Mouse (Mus musculus) stomach, embryonic 15.5 days (tissue): Measurements from ENCODE around the gene Snapc4. TPM values are rescaled to one million over a fixed set of nuclear protein-coding genes. Genes with fewer than 3 reads are reported as not detected.
A peak's percentile ranks its signal among the peaks of the same experiment; 100 is the strongest.

Experiments used
- ATAC-seq: fragments of 200-750 bp; cut with Nextera tagmentation; 2 replicates; pipeline ENCODE4 v1.8.0; 2017; ENCODE audit warnings: low read depth, moderate number of reproducible peaks, moderate TSS enrichment; ENCODE audit not compliant: insufficient read depth, low FRiP score
- H3K27ac ChIP-seq: fragments of 300-500 bp; sonication (generic); 2 replicates; pipeline ENCODE4 v1.5.1; 2015; ENCODE audit warnings: mild to moderate bottlenecking, inconsistent platforms
- H3K27me3 ChIP-seq: fragments of 300-500 bp; sonication (generic); replicated peaks from 2 replicates; pipeline ENCODE4 v1.6.1; 2015; ENCODE audit warnings: inconsistent platforms
- H3K36me3 ChIP-seq: fragments of 300-500 bp; sonication (generic); 2 replicates; pipeline ENCODE4 v1.6.1; 2015; ENCODE audit warnings: inconsistent platforms
- H3K4me1 ChIP-seq: fragments of 300-500 bp; sonication (generic); 2 replicates; pipeline ENCODE4 v1.6.1; 2015; ENCODE audit warnings: inconsistent platforms
- H3K4me2 ChIP-seq: fragments of 300-500 bp; sonication (generic); 2 replicates; pipeline ENCODE4 v1.6.1; 2015; ENCODE audit warnings: mild to moderate bottlenecking, inconsistent platforms
- H3K4me3 ChIP-seq: fragments of 300-500 bp; sonication (generic); replicated peaks from 2 replicates; pipeline ENCODE4 v1.5.1; 2015; ENCODE audit warnings: inconsistent platforms
- H3K9ac ChIP-seq: fragments of 300-500 bp; sonication (generic); 2 replicates; pipeline ENCODE4 v1.6.1; 2015; ENCODE audit warnings: inconsistent platforms
- H3K9me3 ChIP-seq: fragments of 300-500 bp; sonication (generic); 2 replicates; pipeline ENCODE4 v1.6.1; 2016; ENCODE audit warnings: inconsistent platforms
- WGBS: fragments of 180-500 bp; shearing (Covaris S2); methylation state at CpG from one replicate; pipeline ENCODE4 v1.1.7; 2015; 5-methylcytosine and 5-hydroxymethylcytosine counted together
- polyA plus RNA-seq: library from polyadenylated mRNA; unstranded; fragments of >200 nt; fragmentation: Nextera tagmentation; extraction: Ambion mirVana; gene quantifications from 2 replicates; pipeline ENCODE4 v1.2.1, GENCODE M21; 2015

Gene Snapc4
- polyA plus RNA-seq, 1 experiment from 2014 or later, result 23.5 TPM

DNA sequence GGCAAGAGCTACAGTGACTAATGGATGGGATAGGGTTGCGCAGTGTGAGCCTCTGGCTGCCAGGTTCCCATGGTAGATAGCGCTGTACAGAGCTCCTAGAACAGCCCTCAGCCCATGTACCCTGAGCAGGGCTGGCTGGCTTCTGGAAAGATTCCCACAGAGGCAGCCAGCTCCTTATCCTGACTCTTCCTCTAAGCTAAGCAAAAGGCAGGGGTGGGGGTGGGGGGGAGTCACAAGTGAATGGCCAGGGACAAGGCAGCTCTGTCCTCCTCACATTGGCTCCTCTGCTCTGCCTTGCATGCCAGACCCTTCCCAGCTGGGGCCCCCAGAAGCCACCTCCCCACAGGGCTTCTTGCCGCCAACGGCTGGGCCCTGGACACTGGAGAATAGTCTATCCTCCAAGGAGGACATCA is 50.4 kb downstream of the Snapc4 start:
- H3K4me3 ChIP-seq, result no peak overlapping the region
- H3K27me3 ChIP-seq, result no peaks in the 10 kb centered on the region
- H3K4me1 ChIP-seq, result no peaks in the 10 kb centered on the region
- no peak overlapping the region for H3K27ac ChIP-seq
- no peak for ATAC-seq
- no peak overlapping the region for H3K9ac ChIP-seq
- 90% methylated on average over 4 of the region's 4 CpGs for WGBS
- H3K4me2 ChIP-seq, result no peak overlapping the region
- H3K9me3 ChIP-seq, result no peaks in the 10 kb centered on the region
- peaks cover 27% of the 10 kb centered on the region for H3K36me3 ChIP-seq

DNA sequence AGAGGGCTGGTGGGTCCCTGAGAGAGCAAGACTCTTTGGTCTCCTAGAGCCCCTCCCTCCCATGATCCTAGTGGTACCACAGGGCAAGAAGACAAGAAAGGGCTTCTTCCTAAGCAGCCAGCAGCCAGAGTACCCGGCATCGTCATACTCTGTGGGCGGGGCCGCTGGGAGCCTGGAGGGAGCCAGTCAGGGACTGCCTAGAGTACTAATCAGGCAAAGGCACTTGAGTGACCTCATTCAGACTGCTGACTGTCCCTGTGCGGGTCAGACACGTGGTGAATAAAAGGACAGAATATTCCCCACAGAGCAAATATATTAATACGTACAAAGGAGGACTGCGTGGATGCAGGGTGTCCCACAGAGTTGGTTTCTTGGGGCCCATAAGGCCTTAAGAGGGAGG is 51.1 kb downstream of the Snapc4 start:
- Histone ChIP-seq H3K27ac (no peak overlapping the region), H3K4me3 (no peak overlapping the region), H3K9ac (no peak overlapping the region), H3K27me3 (no peaks in the 10 kb centered on the region), H3K36me3 (peaks cover 28% of the 10 kb centered on the region), H3K9me3 (no peaks in the 10 kb centered on the region), H3K4me2 (no peak overlapping the region), H3K4me1 (no peaks in the 10 kb centered on the region)
- ATAC-seq, result no peak; the same call in 1 of the 2 replicates
- 74% methylated on average over 8 of the region's 8 CpGs for WGBS

DNA sequence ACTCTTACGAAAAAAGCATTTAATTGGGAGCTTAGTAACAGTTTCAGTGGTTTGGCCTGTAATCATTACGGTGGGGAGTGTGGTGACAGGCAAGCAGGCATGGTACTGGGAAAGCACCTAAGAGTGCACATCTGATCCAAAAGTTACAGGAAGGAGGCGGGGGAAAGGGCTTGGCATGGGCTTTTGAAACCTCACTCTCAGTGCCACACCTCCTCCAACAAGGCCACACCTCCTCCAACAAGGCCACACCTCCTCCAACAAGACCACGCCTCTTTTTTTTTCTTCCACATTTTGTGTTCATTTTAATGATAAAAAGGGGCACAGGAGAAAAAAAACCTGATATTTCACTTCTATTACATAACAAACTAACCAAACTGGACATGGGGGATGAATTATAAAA is 52.6 kb downstream of the Snapc4 start:
- Histone ChIP-seq H3K4me2 (no peak overlapping the region), H3K9ac (no peak overlapping the region), H3K9me3 (no peaks in the 10 kb centered on the region), H3K27me3 (no peaks in the 10 kb centered on the region), H3K36me3 (peaks cover 28% of the 10 kb centered on the region), H3K27ac (no peak overlapping the region), H3K4me1 (no peaks in the 10 kb centered on the region), H3K4me3 (no peak overlapping the region)
- no peak for ATAC-seq
- WGBS, result 83% methylated on average over 4 of the region's 4 CpGs

DNA sequence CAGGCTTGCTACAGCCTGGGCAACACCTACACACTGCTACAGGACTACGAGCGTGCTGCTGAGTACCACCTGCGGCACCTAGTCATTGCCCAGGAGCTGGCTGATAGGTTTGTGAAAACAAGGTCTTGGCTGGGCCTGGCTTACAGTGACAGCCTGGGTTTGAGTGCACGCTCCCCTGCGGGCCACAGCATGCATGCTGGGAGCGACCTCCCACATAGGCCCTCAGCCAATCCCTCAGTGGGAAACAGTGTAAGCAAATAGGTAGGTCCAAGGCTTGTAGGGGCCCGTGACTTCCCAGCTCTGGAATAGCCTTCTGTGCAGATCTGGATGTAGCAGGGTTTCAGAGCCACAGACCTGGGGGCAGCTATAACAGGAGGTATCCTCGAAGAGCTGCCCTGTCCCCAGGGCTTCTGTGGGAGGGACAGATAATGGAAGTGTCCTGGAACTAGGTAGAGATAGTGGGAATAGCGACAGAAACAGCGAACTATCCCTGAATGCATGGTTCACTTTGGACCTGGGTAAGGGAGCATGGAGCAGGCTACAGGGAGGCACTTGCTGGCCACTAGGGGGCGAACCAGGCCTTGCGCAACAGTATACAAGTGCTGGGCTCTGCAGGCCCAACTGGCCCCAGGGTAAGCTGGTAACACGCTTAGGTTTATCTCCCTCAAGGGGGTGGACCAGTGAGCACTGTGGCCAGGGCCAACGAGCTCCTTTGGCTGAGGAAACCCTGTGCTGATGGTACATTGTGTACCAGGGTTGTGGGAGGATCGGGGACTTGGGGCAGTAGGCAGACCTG is 54.9 kb downstream of the Snapc4 start:
- Histone ChIP-seq H3K9me3 (no peaks in the 10 kb centered on the region), H3K27ac (no peak overlapping the region), H3K4me1 (no peaks in the 10 kb centered on the region), H3K36me3 (peaks cover 23% of the 10 kb centered on the region), H3K4me3 (no peak overlapping the region), H3K9ac (no peak overlapping the region), H3K4me2 (no peak overlapping the region), H3K27me3 (no peaks in the 10 kb centered on the region)
- WGBS, result 64% methylated on average over 15 of the region's 15 CpGs
- ATAC-seq, result peak; percentile 82

DNA sequence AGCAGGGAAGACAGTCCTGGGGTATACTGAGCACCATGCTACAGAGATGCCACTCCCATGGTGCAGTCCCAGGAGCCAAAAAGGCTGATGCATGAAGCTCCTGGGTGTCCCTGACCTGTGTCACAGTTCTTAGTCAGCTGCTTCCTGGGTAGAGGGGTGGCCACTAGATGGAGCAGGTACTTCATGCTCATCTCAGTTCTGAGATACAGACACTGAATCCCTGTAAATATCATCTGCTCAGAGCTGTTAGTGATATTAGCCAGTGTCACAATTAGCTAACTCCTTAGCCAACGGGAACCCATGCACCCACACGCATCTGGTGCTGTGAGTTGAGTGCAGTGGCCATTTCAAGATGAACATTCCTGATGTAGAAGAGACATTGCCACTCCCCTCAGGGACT is 55.5 kb downstream of the Snapc4 start:
- H3K27ac ChIP-seq, result no peak overlapping the region
- ATAC-seq, result no peak
- no peaks in the 10 kb centered on the region for H3K4me1 ChIP-seq

DNA sequence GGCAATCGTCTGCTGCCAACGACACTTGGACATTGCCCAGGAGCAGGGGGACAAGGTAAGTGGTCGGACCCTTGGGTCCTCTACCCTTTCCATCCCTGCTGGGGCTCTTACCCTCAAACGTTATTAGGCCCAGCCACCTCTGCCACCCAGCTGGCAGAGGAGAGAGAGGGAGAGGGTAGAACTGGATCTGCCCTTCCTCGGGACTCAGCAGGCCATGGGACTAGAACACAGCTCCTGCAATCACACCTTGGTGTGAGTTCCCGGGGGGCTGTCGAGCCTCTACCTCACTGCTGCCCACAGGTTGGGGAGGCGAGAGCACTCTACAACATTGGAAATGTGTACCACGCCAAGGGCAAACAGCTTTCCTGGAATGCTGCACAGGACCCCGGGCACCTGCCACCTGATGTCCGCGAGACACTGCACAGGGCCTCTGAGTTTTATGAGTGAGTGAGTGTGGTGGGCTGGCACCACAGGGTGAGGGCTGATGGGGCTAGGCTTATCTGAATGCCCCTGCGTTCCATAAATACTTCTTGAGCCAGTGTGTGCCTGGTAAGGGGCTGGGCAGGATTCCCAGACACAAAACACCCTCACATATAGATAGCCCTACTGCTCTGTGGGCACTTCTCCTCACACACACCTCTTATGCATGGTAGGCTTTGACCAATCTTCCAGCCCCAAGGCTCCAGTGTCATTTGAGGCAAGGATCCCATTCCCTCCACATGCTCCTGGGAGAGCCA is 56.7 kb downstream of the Snapc4 start:
- Histone ChIP-seq H3K9me3 (no peaks in the 10 kb centered on the region), H3K9ac (no peak overlapping the region), H3K4me3 (no peak overlapping the region), H3K36me3 (peaks cover 23% of the 10 kb centered on the region), H3K27ac (no peak overlapping the region), H3K27me3 (no peaks in the 10 kb centered on the region), H3K4me1 (no peaks in the 10 kb centered on the region; the same call in 1 of the 2 replicates), H3K4me2 (no peak overlapping the region)
- 88% methylated on average over 13 of the region's 13 CpGs for WGBS
- no peak for ATAC-seq

More for the DNA sequence above, 55.5 kb downstream of the Snapc4 start:
- whole genome bisulfite sequencing, result 70% methylated on average over 2 of the region's 2 CpGs
- Histone ChIP-seq H3K9ac (no peak overlapping the region), H3K36me3 (peaks cover 23% of the 10 kb centered on the region), H3K9me3 (no peaks in the 10 kb centered on the region), H3K27me3 (no peaks in the 10 kb centered on the region), H3K4me3 (no peak overlapping the region), H3K4me2 (no peak overlapping the region)

DNA sequence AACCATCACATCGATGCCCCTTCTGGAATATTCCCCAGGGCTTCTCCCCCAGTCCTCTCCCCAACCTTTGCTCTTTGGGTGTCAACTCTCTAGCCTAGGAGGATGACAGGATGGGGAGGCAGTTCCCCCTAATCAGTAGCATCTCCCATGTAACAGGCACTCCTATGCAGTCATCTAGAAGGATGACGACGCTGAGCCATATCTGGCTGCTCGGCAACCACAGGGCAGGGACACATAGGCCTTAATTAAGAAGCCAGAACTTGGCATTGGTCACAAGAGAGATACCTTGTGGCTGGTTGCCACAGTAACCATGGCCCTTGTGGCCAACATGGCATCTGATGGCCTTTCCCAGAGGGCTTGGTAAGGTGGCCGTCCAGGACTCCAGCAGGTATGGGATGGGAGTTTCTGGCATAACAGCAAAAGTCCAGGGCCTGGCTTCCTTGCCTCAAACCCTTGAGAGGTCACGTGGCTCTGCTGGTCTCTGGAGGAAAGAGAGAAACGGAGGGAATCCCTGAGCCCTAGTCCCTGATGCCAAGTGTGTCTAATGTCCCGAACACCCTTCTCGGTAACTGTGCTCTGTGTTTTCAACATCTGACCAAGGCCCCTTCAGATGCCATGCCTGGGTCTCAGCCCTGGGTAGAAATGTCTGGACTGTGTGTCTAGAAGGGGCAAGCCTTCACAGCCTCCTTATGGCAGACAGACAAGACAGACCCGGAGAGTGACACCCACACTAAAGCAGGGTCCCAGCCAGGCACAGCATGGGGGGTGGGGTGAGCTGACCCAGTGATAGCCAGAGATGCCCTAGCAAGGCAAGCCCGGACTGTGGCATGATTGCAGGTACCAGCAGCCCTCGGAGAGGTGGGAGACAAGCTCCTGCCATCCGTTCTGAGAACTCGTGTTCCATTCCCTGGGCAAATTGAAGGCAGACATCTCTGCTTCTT is 59.9 kb downstream of the Snapc4 start:
- Histone ChIP-seq H3K4me2 (no peak overlapping the region), H3K4me3 (no peak overlapping the region), H3K27ac (no peak overlapping the region), H3K9ac (no peak overlapping the region), H3K4me1 (peaks cover 21% of the 10 kb centered on the region), H3K36me3 (0 out of 2 replicates have a peak, but pooled peaks cover 4% of the 10 kb centered on the region), H3K9me3 (no peaks in the 10 kb centered on the region), H3K27me3 (no peaks in the 10 kb centered on the region)
- 88% methylated on average over 14 of the region's 14 CpGs for WGBS
- no peak for ATAC-seq

DNA sequence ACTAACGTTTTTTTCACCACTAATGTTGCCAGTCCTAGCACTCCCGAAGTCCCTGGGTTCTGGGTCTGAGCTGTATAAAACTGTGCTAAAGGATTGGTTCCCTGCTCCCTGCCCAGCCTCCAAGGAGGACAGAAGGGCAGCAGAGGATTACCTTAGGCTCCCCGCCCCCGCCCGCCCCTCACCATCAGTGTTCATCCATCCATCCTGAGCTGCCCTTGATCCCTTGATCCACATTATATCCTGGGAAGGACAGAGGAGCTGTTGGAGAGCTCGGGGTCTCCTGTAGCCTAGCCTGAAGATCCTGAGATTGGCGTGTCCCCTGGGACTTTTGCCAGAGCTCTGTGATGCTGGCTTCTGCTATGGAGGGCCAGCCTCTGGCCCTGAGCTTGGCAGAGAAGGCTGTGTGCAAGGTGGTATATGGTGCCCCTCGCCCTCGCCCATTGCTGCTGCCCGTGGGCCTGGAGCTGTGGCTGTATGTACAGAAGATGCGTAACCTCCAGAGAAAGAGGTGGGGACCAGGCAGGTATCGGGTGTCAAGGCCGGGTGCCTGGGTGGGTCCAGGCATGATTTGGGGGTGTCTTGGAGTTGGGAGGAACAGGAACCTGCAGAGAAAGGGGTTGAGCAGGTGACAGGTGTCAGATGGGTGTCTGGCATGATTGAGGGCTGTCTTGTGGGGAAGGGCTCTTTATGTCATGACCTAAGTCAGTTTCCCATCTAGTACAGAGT is 60.8 kb downstream of the Snapc4 start:
- no peak overlapping the region for H3K4me3 ChIP-seq
- no peaks in the 10 kb centered on the region for H3K27me3 ChIP-seq
- peaks cover 24% of the 10 kb centered on the region for H3K4me1 ChIP-seq
- no peak for ATAC-seq
- H3K27ac ChIP-seq, result no peak overlapping the region
- H3K9me3 ChIP-seq, result no peaks in the 10 kb centered on the region
- H3K4me2 ChIP-seq, result no peak overlapping the region
- no peak overlapping the region for H3K9ac ChIP-seq
- WGBS, result 88% methylated on average over 13 of the region's 13 CpGs
- H3K36me3 ChIP-seq, result no peaks in the 10 kb centered on the region

DNA sequence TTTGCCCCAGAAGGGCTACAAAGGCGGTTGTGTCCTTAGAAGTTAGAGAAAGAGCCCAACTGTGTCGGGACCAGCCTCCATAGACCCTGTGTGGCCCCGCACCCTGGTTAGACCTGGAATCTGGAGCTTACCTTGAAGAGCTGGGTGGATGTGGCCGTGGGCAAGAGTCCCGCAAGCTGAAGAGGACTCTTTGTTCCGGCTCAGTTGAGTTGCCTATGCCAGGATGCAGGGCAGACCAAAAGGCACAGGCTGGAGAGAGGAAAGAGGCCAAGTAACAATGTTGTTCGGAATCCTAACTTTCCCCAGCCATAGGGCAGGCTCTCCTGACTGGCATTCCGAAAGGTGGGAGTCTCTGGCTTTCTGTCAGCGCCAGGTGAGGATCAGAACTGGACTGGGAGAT is 61.3 kb downstream of the Snapc4 start:
- no peak overlapping the region for H3K4me2 ChIP-seq
- H3K27ac ChIP-seq, result no peak overlapping the region
- no peaks in the 10 kb centered on the region for H3K27me3 ChIP-seq
- H3K4me3 ChIP-seq, result no peak overlapping the region
- H3K9me3 ChIP-seq, result no peaks in the 10 kb centered on the region
- no peak for ATAC-seq
- peaks cover 30% of the 10 kb centered on the region for H3K4me1 ChIP-seq
- H3K36me3 ChIP-seq, result no peaks in the 10 kb centered on the region
- 85% methylated on average over 9 of the region's 9 CpGs for WGBS
- no peak overlapping the region for H3K9ac ChIP-seq

DNA sequence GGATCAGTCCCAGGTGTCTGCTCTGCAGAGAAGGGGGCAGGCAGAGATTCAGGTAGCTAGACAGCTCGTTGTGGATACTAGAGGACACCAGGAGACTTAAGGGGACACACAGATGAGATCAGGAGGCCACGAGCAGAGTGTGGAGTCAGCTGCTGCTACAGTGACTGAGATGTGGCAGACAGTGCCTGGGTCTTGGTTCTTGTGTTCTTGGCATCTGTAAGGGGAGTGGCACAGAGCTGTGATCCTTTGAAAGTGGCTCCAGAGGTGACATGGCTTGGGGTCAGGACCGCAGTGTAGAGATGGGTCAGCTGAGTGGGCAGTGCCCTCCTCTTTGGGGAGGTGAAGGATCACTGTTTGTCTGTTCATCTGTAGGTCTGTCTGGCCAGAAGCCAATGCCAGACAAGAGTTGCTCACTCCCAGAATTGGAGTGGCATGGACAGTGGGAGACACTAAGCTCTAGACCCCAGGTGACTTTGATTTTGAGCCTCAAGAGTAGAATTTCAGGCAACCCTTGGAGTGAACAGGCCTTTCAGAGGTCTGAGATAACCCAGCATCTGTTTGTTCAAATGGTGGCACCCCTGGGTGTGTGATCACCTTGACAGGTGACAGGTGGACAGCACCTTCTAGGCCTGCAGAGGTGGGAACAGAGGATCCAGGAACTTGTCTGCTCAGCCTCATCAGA is 62.3 kb downstream of the Snapc4 start:
- 0 out of 2 replicates have a peak overlapping the region, but pooled peaks have one; percentile 11 for H3K4me2 ChIP-seq
- no peak overlapping the region for H3K9ac ChIP-seq
- ATAC-seq, result no peak
- no peaks in the 10 kb centered on the region for H3K27me3 ChIP-seq
- no peak overlapping the region for H3K4me3 ChIP-seq
- no peaks in the 10 kb centered on the region for H3K9me3 ChIP-seq
- no peaks in the 10 kb centered on the region for H3K36me3 ChIP-seq
- no peak overlapping the region for H3K27ac ChIP-seq
- peaks cover 32% of the 10 kb centered on the region for H3K4me1 ChIP-seq
- 86% methylated on average over 3 of the region's 3 CpGs for WGBS
